Mouse (Mus musculus) MEL (cell line): ENCODE data around the gene Bckdhb. TPM values are rescaled to one million over a fixed set of nuclear protein-coding genes. Genes with fewer than 3 reads are reported as not detected.

Experiments
- DNase-seq: peaks from one replicate; pipeline ENCODE4 v3.0.0; 2011; ENCODE audit warnings: low read depth, low spot score
- H3K27ac ChIP-seq: 2 replicates; pipeline ENCODE4 v1.5.1; 2012; ENCODE audit warnings: low read depth, mild to moderate bottlenecking, control low read depth, low read length, moderate library complexity; ENCODE audit not compliant: control insufficient read depth
- H3K27me3 ChIP-seq, 2 experiments: fragments of 150-350 bp in 1 of 2; sonication (generic) in 1 of 2; 2 replicates each; pipeline ENCODE4 v1.6.1; 2012; ENCODE audit warnings: low read length in 2 of 2, mild to moderate bottlenecking in 2 of 2, improper control_type of control experiment in 1 of 2, moderate library complexity in 1 of 2; ENCODE audit not compliant: insufficient read depth in 2 of 2, control insufficient read depth in 1 of 2
- H3K36me3 ChIP-seq, 2 experiments: 2 replicates each; pipeline ENCODE4 v1.6.1; 2012 to 2014; ENCODE audit warnings: low read length in 2 of 2, improper control_type of control experiment in 1 of 2, inconsistent platforms in 1 of 2, mild to moderate bottlenecking in 1 of 2; ENCODE audit not compliant: insufficient read depth in 2 of 2, control insufficient read depth in 1 of 2
- H3K4me1 ChIP-seq, 2 experiments: fragments of 150-350 bp in 1 of 2; sonication (generic) in 1 of 2; 2 replicates each; pipeline ENCODE4 v1.6.1; 2012; ENCODE audit warnings: low read length in 2 of 2, improper control_type of control experiment in 1 of 2, mild to moderate bottlenecking in 1 of 2; ENCODE audit not compliant: insufficient read depth in 2 of 2, control insufficient read depth in 1 of 2
- H3K4me3 ChIP-seq, 2 experiments: fragments of 150-350 bp in 1 of 2; sonication (generic) in 1 of 2; 2 replicates each; pipeline ENCODE4 v1.5.1; 2012; ENCODE audit warnings: low read depth in 2 of 2, low read length in 2 of 2, mild to moderate bottlenecking in 2 of 2, moderate library complexity in 2 of 2, control low read depth in 1 of 2, improper control_type of control experiment in 1 of 2; ENCODE audit not compliant: control insufficient read depth in 1 of 2, insufficient read depth in 1 of 2
- H3K79me2 ChIP-seq: 2 replicates; pipeline ENCODE4 v1.6.1; 2012; ENCODE audit warnings: mild to moderate bottlenecking, low read length, moderate library complexity; ENCODE audit not compliant: control insufficient read depth, poor library complexity, insufficient read depth
- H3K9ac ChIP-seq: 2 replicates; pipeline ENCODE4 v1.6.1; 2012; ENCODE audit warnings: low read depth, mild to moderate bottlenecking, control low read depth, low read length, moderate library complexity; ENCODE audit not compliant: control insufficient read depth, poor library complexity, severe bottlenecking
- H3K9me3 ChIP-seq: fragments of 150-350 bp; sonication (generic); replicated peaks from 2 replicates; pipeline ENCODE4 v1.6.1; 2012; ENCODE audit warnings: mild to moderate bottlenecking, low read length, improper control_type of control experiment, moderate library complexity; ENCODE audit not compliant: insufficient read depth
- CHD2 ChIP-seq: IDR thresholded peaks from 2 replicates; pipeline ENCODE4 v1.6.1; 2011; ENCODE audit warnings: low read length, improper control_type of control experiment
- EP300 ChIP-seq, 2 experiments: IDR thresholded peaks; 2 replicates each; pipeline ENCODE4 v1.6.1; 2011; ENCODE audit warnings: improper control_type of control experiment in 2 of 2, low read length in 2 of 2, low read depth in 1 of 2, mild to moderate bottlenecking in 1 of 2
- ETS1 ChIP-seq: IDR thresholded peaks from 2 replicates; pipeline ENCODE4 v1.6.1; 2012; ENCODE audit warnings: low read depth, mild to moderate bottlenecking, inconsistent platforms, low read length, improper control_type of control experiment, moderate library complexity
- GATA1 ChIP-seq: IDR thresholded peaks from 2 replicates; pipeline ENCODE4 v1.6.1; 2011; ENCODE audit warnings: low read depth, low read length, improper control_type of control experiment
- HCFC1 ChIP-seq: IDR thresholded peaks from 2 replicates; pipeline ENCODE4 v1.6.1; 2012; ENCODE audit warnings: low read depth, mild to moderate bottlenecking, inconsistent platforms, low read length, improper control_type of control experiment, moderate library complexity
- JUND ChIP-seq: IDR thresholded peaks from 2 replicates; pipeline ENCODE4 v1.6.1; 2011; ENCODE audit warnings: low read depth, mild to moderate bottlenecking, improper control_type of control experiment, low read length
- MAFK ChIP-seq: IDR thresholded peaks from 2 replicates; pipeline ENCODE4 v1.6.1; 2011; ENCODE audit warnings: low read depth, mild to moderate bottlenecking, low read length, improper control_type of control experiment, borderline replicate concordance
- MAZ ChIP-seq: IDR thresholded peaks from 2 replicates; pipeline ENCODE4 v1.6.1; 2012; ENCODE audit warnings: low read depth, mild to moderate bottlenecking, inconsistent platforms, low read length, improper control_type of control experiment
- MEF2A ChIP-seq: IDR thresholded peaks from 2 replicates; pipeline ENCODE4 v1.6.1; 2014; ENCODE audit warnings: low read depth, mild to moderate bottlenecking, inconsistent platforms, low read length, improper control_type of control experiment; ENCODE audit not compliant: poor library complexity, insufficient replicate concordance, severe bottlenecking; ENCODE audit errors: extremely low read depth
- MXI1 ChIP-seq: IDR thresholded peaks from 2 replicates; pipeline ENCODE4 v1.6.1; 2011; ENCODE audit warnings: mild to moderate bottlenecking, low read depth, low read length, improper control_type of control experiment
- MYB ChIP-seq: IDR thresholded peaks from 2 replicates; pipeline ENCODE4 v1.6.1; 2011; ENCODE audit warnings: mild to moderate bottlenecking, low read depth, low read length, improper control_type of control experiment
- MYC ChIP-seq: IDR thresholded peaks from 2 replicates; pipeline ENCODE4 v1.6.1; 2011; ENCODE audit warnings: low read depth, mild to moderate bottlenecking, low read length, improper control_type of control experiment, moderate library complexity
- NELFE ChIP-seq: IDR thresholded peaks from 2 replicates; pipeline ENCODE4 v1.6.1; 2011; ENCODE audit warnings: low read depth, low read length, improper control_type of control experiment
- NRF1 ChIP-seq: IDR thresholded peaks from 2 replicates; pipeline ENCODE4 v1.6.1; 2014; ENCODE audit warnings: low read depth, mild to moderate bottlenecking, inconsistent platforms, low read length, improper control_type of control experiment, moderate library complexity; ENCODE audit not compliant: poor library complexity, insufficient read depth, severe bottlenecking
- POLR2AphosphoS2 ChIP-seq: IDR thresholded peaks from 2 replicates; pipeline ENCODE4 v1.6.1; 2011; ENCODE audit warnings: low read length, improper control_type of control experiment
- RAD21 ChIP-seq: IDR thresholded peaks from 2 replicates; pipeline ENCODE4 v1.6.1; 2011; ENCODE audit warnings: mild to moderate bottlenecking, low read depth, low read length, improper control_type of control experiment
- SIN3A ChIP-seq: IDR thresholded peaks from 2 replicates; pipeline ENCODE4 v1.6.1; 2012; ENCODE audit warnings: low read length, improper control_type of control experiment, inconsistent platforms
- SMC3 ChIP-seq: IDR thresholded peaks from 2 replicates; pipeline ENCODE4 v1.6.1; 2011; ENCODE audit warnings: low read depth, low read length, improper control_type of control experiment
- TAL1 ChIP-seq: IDR thresholded peaks from 2 replicates; pipeline ENCODE4 v1.6.1; 2012; ENCODE audit warnings: mild to moderate bottlenecking, inconsistent platforms, low read length, moderate library complexity, mixed read lengths
- TBP ChIP-seq: IDR thresholded peaks from 2 replicates; pipeline ENCODE4 v1.8.0; 2011; ENCODE audit warnings: low read depth, low read length, improper control_type of control experiment
- UBTF ChIP-seq: IDR thresholded peaks from 2 replicates; pipeline ENCODE4 v1.6.1; 2012; ENCODE audit warnings: low read depth, mild to moderate bottlenecking, inconsistent platforms, low read length, improper control_type of control experiment, moderate library complexity, borderline replicate concordance; ENCODE audit not compliant: insufficient read depth
- USF2 ChIP-seq, 2 experiments: IDR thresholded peaks; 2 replicates each; pipeline ENCODE4 v1.6.1; 2011 to 2012; ENCODE audit warnings: improper control_type of control experiment in 2 of 2, low read length in 2 of 2, borderline replicate concordance in 1 of 2, inconsistent platforms in 1 of 2, low read depth in 1 of 2, mild to moderate bottlenecking in 1 of 2; ENCODE audit not compliant: insufficient read depth in 1 of 2
- ZC3H11A ChIP-seq: IDR thresholded peaks from 2 replicates; pipeline ENCODE4 v1.6.1; 2012; ENCODE audit warnings: low read depth, mild to moderate bottlenecking, inconsistent platforms, low read length, improper control_type of control experiment
- ZKSCAN1 ChIP-seq: IDR thresholded peaks from 2 replicates; pipeline ENCODE4 v1.6.1; 2012; ENCODE audit warnings: low read depth, mild to moderate bottlenecking, inconsistent platforms, low read length, improper control_type of control experiment, moderate library complexity
- ZNF384 ChIP-seq: IDR thresholded peaks from 2 replicates; pipeline ENCODE4 v1.6.1; 2012; ENCODE audit warnings: low read depth, mild to moderate bottlenecking, inconsistent platforms, low read length, improper control_type of control experiment
- polyA plus RNA-seq, 2 experiments: library from polyadenylated mRNA; stranded (reverse) in 1 of 2; unstranded in 1 of 2; fragments of >175 nt in 1 of 2; fragments of >200 nt in 1 of 2; gene quantifications; 2 replicates each; pipeline versions ENCODE4 v1.2.1 to v1.2.4; 2012; ENCODE audit warnings: low replicate concordance in 2 of 2, low read depth in 1 of 2; ENCODE audit not compliant: insufficient read length in 2 of 2, insufficient read depth in 1 of 2, missing spikeins in 1 of 2
- total RNA-seq: library from RNA; depleted of rRNA; stranded (reverse); fragments of 300-350 nt; gene quantifications from 2 replicates; pipeline ENCODE4 v1.2.3, GENCODE M21; 2012

Bckdhb gene
- total and polyA plus RNA-seq, 3 experiments: 15.9 to 26.6 TPM; not detected in 1

- H3K9ac ChIP-seq: no peak overlapping the region
- H3K36me3 ChIP-seq: no peaks in the 10 kb centered on the region; a peak in 1 of 4 replicates
- H3K9me3 ChIP-seq: no peaks in the 10 kb centered on the region
- no peaks in the 10 kb centered on the region for H3K79me2 ChIP-seq
- H3K27me3 ChIP-seq: no peaks in the 10 kb centered on the region
- H3K27ac ChIP-seq: no peak overlapping the region
- no peak overlapping the region for H3K4me3 ChIP-seq
- no peak for DNase-seq
- TF ChIP-seq MYC: no peak
- TF ChIP-seq TBP: no peak
- no peak for TF ChIP-seq RAD21
- no peak for TF ChIP-seq MAFK
- no peak for TF ChIP-seq SIN3A
- TF ChIP-seq MEF2A: no peak
- no peak for TF ChIP-seq ZC3H11A
- no peak for TF ChIP-seq HCFC1
- no peak for TF ChIP-seq TAL1
- H3K4me1 ChIP-seq: no peaks in the 10 kb centered on the region; a peak in 1 of 4 replicates
These were observed 169.2 kb downstream of the Bckdhb start for GRCm38 (mm10) chr9:84094111-84094510.

GRCm38 (mm10) chr9:84096484-84097015 lies 171.6 kb downstream of the Bckdhb start:
- DNase-seq: no peak
- no peaks in the 10 kb centered on the region for H3K36me3 ChIP-seq
- no peaks in the 10 kb centered on the region for H3K27me3 ChIP-seq
- H3K9ac ChIP-seq: no peak overlapping the region
- TF ChIP-seq ETS1 (no peak), EP300 (IDR thresholded peaks at IDR 0.05; ENCODE audit: low read depth in 1 of 2, low read length in 2 of 2) (no peak), MYB (no peak), CHD2 (no peak), MEF2A (no peak), UBTF (no peak)
- H3K4me3 ChIP-seq: no peak overlapping the region
- no peaks in the 10 kb centered on the region for H3K9me3 ChIP-seq
- no peaks in the 10 kb centered on the region for H3K4me1 ChIP-seq
- no peaks in the 10 kb centered on the region for H3K79me2 ChIP-seq
- H3K27ac ChIP-seq: no peak overlapping the region

GRCm38 (mm10) chr9:84103344-84103743 lies 178.4 kb downstream of the Bckdhb start:
- Histone ChIP-seq H3K79me2 (no peaks in the 10 kb centered on the region), H3K4me1 (peaks cover 0 to 6% of the 10 kb centered on the region in 2 experiments; a peak in 1 of 4 replicates), H3K9ac (no peak overlapping the region), H3K4me3 (no peak overlapping the region), H3K27ac (no peak overlapping the region), H3K27me3 (no peaks in the 10 kb centered on the region), H3K36me3 (peaks cover 0 to 7% of the 10 kb centered on the region in 2 experiments; a peak in 2 of 4 replicates), H3K9me3 (no peaks in the 10 kb centered on the region)
- DNase-seq: no peak
- no peak for TF ChIP-seq USF2 (IDR thresholded peaks at IDR 0.05; ENCODE audit: borderline replicate concordance in 1 of 2, insufficient read depth in 1 of 2, low read depth in 1 of 2, low read length in 2 of 2)
- TF ChIP-seq NRF1: no peak
- TF ChIP-seq MAZ: no peak
- no peak for TF ChIP-seq ZNF384
- no peak for TF ChIP-seq EP300 (IDR thresholded peaks at IDR 0.05; ENCODE audit: low read depth in 1 of 2, low read length in 2 of 2)
- TF ChIP-seq MXI1: no peak
- TF ChIP-seq MAFK: no peak
- TF ChIP-seq TBP: no peak
- TF ChIP-seq POLR2AphosphoS2: no peak
- no peak for TF ChIP-seq UBTF
- no peak for TF ChIP-seq ZC3H11A
- TF ChIP-seq JUND: no peak
- no peak for TF ChIP-seq NELFE
- TF ChIP-seq GATA1: no peak
- TF ChIP-seq ZKSCAN1: no peak
- no peak for TF ChIP-seq SMC3
- TF ChIP-seq TAL1: no peak
